Mouse (Mus musculus): ENCODE measurements around the gene Pnpla3.

DNA sequence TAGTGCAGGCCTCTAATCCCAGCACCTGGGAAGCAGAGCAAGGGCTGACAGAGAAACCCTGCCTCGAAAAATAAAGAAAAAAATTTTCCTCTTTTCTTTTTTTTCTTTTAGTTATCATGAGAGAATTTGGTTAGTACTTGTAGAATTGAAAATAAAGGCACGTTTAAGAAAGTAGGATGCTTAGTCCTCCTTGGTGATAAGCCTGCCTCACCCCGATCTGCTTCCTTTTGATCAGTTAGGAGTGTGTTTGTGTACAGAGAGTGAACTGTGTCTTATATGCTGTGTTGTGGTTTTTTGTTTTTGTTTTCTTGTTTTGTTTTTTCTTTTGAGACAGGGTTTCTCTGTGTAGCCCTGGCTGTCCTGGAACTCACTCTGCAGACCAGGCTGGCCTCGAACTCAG is 39.7 kb downstream of the Pnpla3 start:
- TF ChIP-seq CTCF (IDR thresholded peaks at IDR 0.05; ENCODE audit: borderline replicate concordance, insufficient read depth, low read depth, low read length) (no peak), POLR2A (IDR thresholded peaks at IDR 0.05; ENCODE audit: borderline replicate concordance, insufficient read depth, low read length) (no peak)

Data from cerebellum, adult 2 months (tissue).